Mouse (Mus musculus): ENCODE results near the gene Crabp2. TPM values are rescaled to one million over a fixed set of nuclear protein-coding genes. Genes with fewer than 3 reads are reported as not detected.

Gene Crabp2
- total and polyA plus RNA-seq, 3 experiments = 0.38 to 1.0 TPM; not detected in 1

GRCm38 (mm10) chr3:87958967-87959366, 10.5 kb downstream of the Crabp2 start:
- DNase-seq (ENCODE audit: extremely low read depth) = no peak
- peaks cover 0 to 4% of the 10 kb centered on the region in 2 experiments; a peak in 2 of 4 replicates for H3K4me1 ChIP-seq (ENCODE audit: control insufficient read depth in 1 of 2, insufficient read depth in 2 of 2)
- H3K4me3 ChIP-seq (replicated peaks in 1 of 3; ENCODE audit: low read depth in 2 of 3, low read length in 2 of 3, poor library complexity in 1 of 3) = no peak overlapping the region
- no peak for TF ChIP-seq BHLHE40 (IDR thresholded peaks at IDR 0.05; ENCODE audit: low read depth, low read length)
- no peak for TF ChIP-seq NRF1 (IDR thresholded peaks at IDR 0.05; ENCODE audit: low read depth, low read length)
- no peak for TF ChIP-seq PAX5 (IDR thresholded peaks at IDR 0.05; ENCODE audit: low read length)
- TF ChIP-seq ELF1 (IDR thresholded peaks at IDR 0.05; ENCODE audit: low read depth, low read length) = no peak
- TF ChIP-seq HCFC1 (IDR thresholded peaks at IDR 0.05; ENCODE audit: low read depth, low read length) = no peak
- no peak for TF ChIP-seq MYC (IDR thresholded peaks at IDR 0.05; ENCODE audit: low read depth, low read length)
- no peak for TF ChIP-seq SMC3 (IDR thresholded peaks at IDR 0.05; ENCODE audit: low read depth, low read length)
- no peak for TF ChIP-seq MAZ (IDR thresholded peaks at IDR 0.05; ENCODE audit: low read depth, low read length)
- TF ChIP-seq TCF12 (IDR thresholded peaks at IDR 0.05; ENCODE audit: low read depth, low read length) = no peak
- TF ChIP-seq TBP (conservative IDR thresholded peaks at IDR 0.05; ENCODE audit: low read depth, low read length) = no peak
- no peak overlapping the region for H3K27ac ChIP-seq (ENCODE audit: insufficient read depth, low read depth)
- H3K79me2 ChIP-seq (replicated peaks; ENCODE audit: control insufficient read depth, extremely low read depth, insufficient read depth, poor library complexity, severe bottlenecking) = no peaks in the 10 kb centered on the region
- H3K27me3 ChIP-seq (replicated peaks) = peaks cover 54% of the 10 kb centered on the region
- H3K9me3 ChIP-seq (replicated peaks; ENCODE audit: low read length) = no peaks in the 10 kb centered on the region
- no peaks in the 10 kb centered on the region for H3K36me3 ChIP-seq (replicated peaks in 1 of 2; ENCODE audit: control insufficient read depth in 1 of 2, insufficient read depth in 1 of 2, low read length in 1 of 2)
- H3K4me2 ChIP-seq (ENCODE audit: insufficient read depth, low read depth, poor library complexity, severe bottlenecking) = no peak overlapping the region
- H3K9ac ChIP-seq (ENCODE audit: insufficient read depth, low read depth) = no peak overlapping the region
- dilution Hi-C loops (cut with MboI; ENCODE audit: extremely low pct_ligation_motif_present, extremely low pct_unique_long_range_greater_than_20kb, low sequenced_read_pairs) = no loop called here
- in situ Hi-C loops (cut with MboI; ENCODE audit: low pct_ligation_motif_present, low pct_unique_long_range_greater_than_20kb, low sequenced_read_pairs) = no loop called here

DNA sequence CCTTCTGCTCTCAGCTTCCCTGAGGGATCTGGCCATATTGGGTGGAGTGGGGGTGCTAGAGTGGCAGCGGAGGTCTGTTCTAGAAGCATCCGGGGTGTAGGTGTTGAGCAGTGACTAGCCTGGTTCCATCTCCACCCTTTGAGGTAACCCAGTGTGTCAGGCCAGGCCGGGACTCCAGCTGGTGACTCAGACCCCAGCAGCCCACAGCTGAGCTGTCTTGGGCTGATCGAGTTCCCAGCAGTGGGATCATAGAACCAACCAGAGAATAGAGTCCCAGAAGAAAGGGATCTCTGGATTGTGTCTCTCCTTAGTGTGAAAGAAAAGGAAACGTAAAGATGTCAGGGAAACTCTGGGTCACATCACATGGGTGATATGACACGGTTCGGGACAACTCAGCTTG, 10.9 kb downstream of the Crabp2 start:
- dilution Hi-C loops (cut with MboI; ENCODE audit: extremely low pct_ligation_motif_present, extremely low pct_unique_long_range_greater_than_20kb, low sequenced_read_pairs) = no loop called here
- in situ Hi-C loops (cut with MboI; ENCODE audit: low pct_ligation_motif_present, low pct_unique_long_range_greater_than_20kb, low sequenced_read_pairs) = no loop called here
- Histone ChIP-seq H3K27ac (ENCODE audit: insufficient read depth, low read depth) (no peak overlapping the region), H3K4me2 (ENCODE audit: insufficient read depth, low read depth, poor library complexity, severe bottlenecking) (no peak overlapping the region), H3K4me3 (replicated peaks in 1 of 3; ENCODE audit: low read depth in 2 of 3, low read length in 2 of 3, poor library complexity in 1 of 3) (no peak overlapping the region), H3K9ac (ENCODE audit: insufficient read depth, low read depth) (no peak overlapping the region), H3K4me1 (ENCODE audit: control insufficient read depth in 1 of 2, insufficient read depth in 2 of 2) (peaks cover 0 to 4% of the 10 kb centered on the region in 2 experiments; a peak in 2 of 4 replicates), H3K79me2 (replicated peaks; ENCODE audit: control insufficient read depth, extremely low read depth, insufficient read depth, poor library complexity, severe bottlenecking) (no peaks in the 10 kb centered on the region), H3K36me3 (replicated peaks in 1 of 2; ENCODE audit: control insufficient read depth in 1 of 2, insufficient read depth in 1 of 2, low read length in 1 of 2) (no peaks in the 10 kb centered on the region), H3K27me3 (replicated peaks) (peaks cover 58% of the 10 kb centered on the region), H3K9me3 (replicated peaks; ENCODE audit: low read length) (no peaks in the 10 kb centered on the region)
- no peak for TF ChIP-seq TBP (conservative IDR thresholded peaks at IDR 0.05; ENCODE audit: low read depth, low read length)
- no peak for TF ChIP-seq POLR2A (IDR thresholded peaks at IDR 0.05; ENCODE audit: low read depth, low read length)
- TF ChIP-seq CHD1 (IDR thresholded peaks at IDR 0.05; ENCODE audit: low read depth, low read length) = no peak
- TF ChIP-seq USF2 (conservative IDR thresholded peaks at IDR 0.05; ENCODE audit: low read depth, low read length) = no peak
- no peak for TF ChIP-seq CTCF (conservative IDR thresholded peaks at IDR 0.05 in 1 of 2, IDR thresholded peaks at IDR 0.05 in 1 of 2; ENCODE audit: low read depth in 2 of 2, low read length in 2 of 2)
- TF ChIP-seq ZNF384 (IDR thresholded peaks at IDR 0.05; ENCODE audit: low read depth, low read length) = no peak
- no peak for TF ChIP-seq JUN (IDR thresholded peaks at IDR 0.05; ENCODE audit: insufficient read depth, low read depth, low read length)
- TF ChIP-seq HCFC1 (IDR thresholded peaks at IDR 0.05; ENCODE audit: low read depth, low read length) = no peak
- no peak for TF ChIP-seq GABPA (IDR thresholded peaks at IDR 0.05; ENCODE audit: insufficient replicate concordance, low read depth, low read length)
- no peak for TF ChIP-seq KAT2A (IDR thresholded peaks at IDR 0.05; ENCODE audit: insufficient replicate concordance, low read length)
- TF ChIP-seq SIN3A (IDR thresholded peaks at IDR 0.05; ENCODE audit: low read length) = no peak
- no peak for TF ChIP-seq USF1 (IDR thresholded peaks at IDR 0.05; ENCODE audit: low read depth, low read length)
- TF ChIP-seq RCOR1 (conservative IDR thresholded peaks at IDR 0.05; ENCODE audit: low read depth, low read length) = no peak
- no peak for TF ChIP-seq MXI1 (IDR thresholded peaks at IDR 0.05; ENCODE audit: low read depth, low read length)
- no peak for DNase-seq (ENCODE audit: extremely low read depth)
